19 mouse cellular contexts compared by ENCODE assay signal in genomic region chr16:44620536-44620935, GRCm38 (mm10).
DNase-seq lines count a peak whose midpoint lies in the region; ATAC-seq lines count a peak whose summit lies in the region.
"Had no signal": no experiment of that assay in that cellular context is flagged by ENCODE, and none has a peak within 500 bp of the region (broad histone marks: within the 10 kb centered on the region; RNA-seq: fewer than 3 reads in every experiment).

No protein-coding gene starts in this region.

- H3K4me3 ChIP-seq in midbrain, embryonic 11.5 days (ENCODE audit: low read depth, low read length): no peak overlapping the region
- H3K4me3 ChIP-seq in midbrain, embryonic 13.5 days (replicated peaks): no peak overlapping the region
- H3K4me3 ChIP-seq: neural tube, embryonic 12.5 days had no signal

- H3K9me3 ChIP-seq in midbrain, embryonic 11.5 days (ENCODE audit: control insufficient read depth, low read length): no peaks in the 10 kb centered on the region
- no peaks in the 10 kb centered on the region for H3K9me3 ChIP-seq in midbrain, embryonic 13.5 days
- H3K9me3 ChIP-seq: neural tube, embryonic 12.5 days had no signal

- no peak overlapping the region for H3K4me2 ChIP-seq in midbrain, embryonic 11.5 days
- H3K4me2 ChIP-seq in midbrain, embryonic 13.5 days (replicated peaks): no peak overlapping the region
- H3K4me2 ChIP-seq: neural tube, embryonic 12.5 days had no signal

- no peaks in the 10 kb centered on the region for H3K36me3 ChIP-seq in midbrain, embryonic 11.5 days (ENCODE audit: control insufficient read depth, insufficient read depth, low read length)
- no peaks in the 10 kb centered on the region for H3K36me3 ChIP-seq in midbrain, embryonic 13.5 days
- H3K36me3 ChIP-seq: neural tube, embryonic 12.5 days had no signal

- no peak overlapping the region for H3K27ac ChIP-seq in midbrain, embryonic 11.5 days (ENCODE audit: low read depth, low read length)
- no peak overlapping the region for H3K27ac ChIP-seq in midbrain, embryonic 13.5 days
- H3K27ac ChIP-seq: liver, embryonic 14.5 days; neural tube, embryonic 12.5 days had no signal

- 80% methylated on average over 2 of the region's 2 CpGs for WGBS in midbrain, embryonic 11.5 days
- 83% methylated on average over 2 of the region's 2 CpGs for WGBS in midbrain, embryonic 13.5 days

- no peaks in the 10 kb centered on the region for H3K27me3 ChIP-seq in midbrain, embryonic 11.5 days (ENCODE audit: control insufficient read depth, insufficient read depth, low read length)
- no peaks in the 10 kb centered on the region for H3K27me3 ChIP-seq in midbrain, embryonic 13.5 days
- H3K27me3 ChIP-seq: CH12.LX; neural tube, embryonic 12.5 days had no signal

- peaks cover 6% of the 10 kb centered on the region; the same call in 1 of the 2 replicates for H3K4me1 ChIP-seq in midbrain, embryonic 11.5 days (ENCODE audit: control insufficient read depth, insufficient read depth, low read length)
- H3K4me1 ChIP-seq in midbrain, embryonic 13.5 days (replicated peaks): peaks cover 16% of the 10 kb centered on the region

- ATAC-seq in midbrain, embryonic 11.5 days (ENCODE audit: low FRiP score): no peak
- ATAC-seq in midbrain, embryonic 13.5 days: no peak
- 0 out of 2 replicates have a peak, but pooled peaks have one; percentile 21 for ATAC-seq in megakaryocyte, adult 5-6 weeks (ENCODE audit: poor library complexity, severe bottlenecking)
- ATAC-seq in erythroblast, adult 5-6 weeks (replicated peaks; ENCODE audit: low FRiP score, poor library complexity, severe bottlenecking): no peak
- no peak for ATAC-seq in cerebellum, adult (ENCODE audit: insufficient number of reproducible peaks, low FRiP score, low TSS enrichment)
- ATAC-seq: lung, postnatal 0 days had no signal

- DNase-seq in midbrain, embryonic 11.5 days (ENCODE audit: low spot score, missing footprints): peak; percentile 14
- peak; percentile 48 for DNase-seq in adipocyte (ENCODE audit: low spot score)
- DNase-seq in fat pad, adult 2 months (ENCODE audit: extremely low read depth, low read depth, low spot score): peak; percentile 58
- DNase-seq: adrenal gland, adult 8-10 months; cerebellum, adult 9-11 months; gastrocnemius, postnatal 25 days; kidney, adult 9 months; layer of hippocampus, postnatal 36 days; left cerebral cortex, postnatal 4 days; right cerebral cortex, postnatal 4 days; thymus, adult 18-20 months had no signal

- H3K9ac ChIP-seq in midbrain, embryonic 11.5 days (ENCODE audit: low read length): no peak overlapping the region
- no peak overlapping the region for H3K9ac ChIP-seq in midbrain, embryonic 13.5 days (replicated peaks)
- H3K9ac ChIP-seq: liver, embryonic 14.5 days; neural tube, embryonic 12.5 days had no signal
